In the genomic region with DNA sequence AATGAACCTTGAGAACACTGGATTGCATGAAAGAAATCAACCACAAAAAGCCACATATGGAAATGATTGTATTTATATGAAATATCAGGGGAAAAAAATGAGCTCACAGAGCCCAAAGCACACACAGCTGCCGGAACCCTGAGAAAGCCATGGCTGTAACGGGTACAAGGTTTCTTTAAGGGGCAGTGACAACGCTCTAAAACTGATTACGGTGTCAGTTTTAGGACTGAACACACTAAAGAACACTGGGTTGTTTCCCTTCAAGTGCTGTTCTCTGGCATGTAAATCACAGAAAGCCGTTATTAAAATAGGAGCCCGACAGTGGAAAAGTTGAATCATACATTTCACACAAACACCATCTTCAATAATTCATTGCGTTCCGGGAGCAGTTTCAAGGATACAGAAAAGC, we compare ENCODE assay signal across 14 mouse cellular contexts. TPM values are rescaled to one million over a fixed set of nuclear protein-coding genes. Genes with fewer than 3 reads are reported as not detected.
DNase-seq lines count a peak whose midpoint lies in the region; ATAC-seq and TF ChIP-seq lines count a peak whose summit lies in the region.
"Had no signal": no experiment of that assay in that cellular context is flagged by ENCODE, and none has a peak within 500 bp of the region (broad histone marks: within the 10 kb centered on the region; RNA-seq: fewer than 3 reads in every experiment).

No protein-coding gene starts in this region.

- no peaks in the 10 kb centered on the region for H3K27me3 ChIP-seq in kidney, adult 2 months (replicated peaks; ENCODE audit: control insufficient read depth, insufficient read depth, low read length)
- no peaks in the 10 kb centered on the region for H3K27me3 ChIP-seq in limb, embryonic 11.5 days (ENCODE audit: control insufficient read depth, insufficient read depth, low read length)

- peak; percentile 42 for DNase-seq in adrenal gland, adult 2 months
- DNase-seq in adrenal gland, postnatal 25 days, result no peak
- peak; percentile 37 for DNase-seq in kidney, adult 2 months
- no peak for DNase-seq in kidney, adult 11 months
- peak; percentile 39 for DNase-seq in 3T3-L1 (ENCODE audit: low read depth, low spot score)
- DNase-seq in limb, embryonic 11.5 days (ENCODE audit: low spot score), result no peak
- DNase-seq in left cerebral cortex, adult 11 months (ENCODE audit: low spot score), result no peak
- DNase-seq: cerebellum, adult 8-10 months; forebrain, postnatal 0 days; liver, postnatal 0 days had no signal

- no peaks in the 10 kb centered on the region for H3K36me3 ChIP-seq in kidney, adult 2 months (ENCODE audit: control insufficient read depth, insufficient read depth, low read length)
- no peaks in the 10 kb centered on the region for H3K36me3 ChIP-seq in limb, embryonic 11.5 days (ENCODE audit: control insufficient read depth, insufficient read depth, low read length)

- WGBS in kidney, adult 2 months, result 38% methylated on average over 8 of the region's 8 CpGs
- 55% methylated on average over 8 of the region's 8 CpGs for WGBS in limb, embryonic 11.5 days

- H3K9ac ChIP-seq in limb, embryonic 11.5 days (ENCODE audit: low read length), result no peak overlapping the region
- H3K9ac ChIP-seq: forebrain, postnatal 0 days; hindbrain, embryonic 14.5 days; liver, postnatal 0 days had no signal

- H3K4me1 ChIP-seq in kidney, adult 2 months (ENCODE audit: control insufficient read depth, insufficient read depth, low read length), result no peaks in the 10 kb centered on the region; the same call in 1 of the 2 replicates
- peaks cover 29% of the 10 kb centered on the region for H3K4me1 ChIP-seq in limb, embryonic 11.5 days (ENCODE audit: control insufficient read depth, insufficient read depth, low read length)

- no peak for TF ChIP-seq CTCF in kidney, adult 2 months (conservative IDR thresholded peaks at IDR 0.05; ENCODE audit: insufficient read depth, insufficient read length, low read depth, low read length)

- H3K9me3 ChIP-seq in limb, embryonic 11.5 days (ENCODE audit: control insufficient read depth, low read length), result no peaks in the 10 kb centered on the region

- no peak for TF ChIP-seq POLR2A in kidney, adult 2 months (IDR thresholded peaks at IDR 0.05; ENCODE audit: low read depth, low read length)

- H3K4me2 ChIP-seq in limb, embryonic 11.5 days (ENCODE audit: low read depth, severe bottlenecking), result no peak overlapping the region
- H3K4me2 ChIP-seq: hindbrain, embryonic 14.5 days had no signal

- H3K4me3 ChIP-seq in kidney, adult 2 months (ENCODE audit: insufficient read depth, low read depth, low read length), result no peak overlapping the region
- no peak overlapping the region for H3K4me3 ChIP-seq in limb, embryonic 11.5 days (ENCODE audit: low read depth, low read length)

- H3K27ac ChIP-seq in kidney, adult 2 months (ENCODE audit: insufficient read depth, low read depth, low read length), result peak overlapping the region; percentile 29; the same call in 1 of the 2 replicates
- no peak overlapping the region; the same call in 1 of the 2 replicates for H3K27ac ChIP-seq in limb, embryonic 11.5 days (replicated peaks; ENCODE audit: low read depth, low read length)
- H3K27ac ChIP-seq: hindbrain, embryonic 14.5 days had no signal

- ATAC-seq in limb, embryonic 11.5 days (ENCODE audit: insufficient number of reproducible peaks, low FRiP score, low TSS enrichment, low read depth), result 0 out of 2 replicates have a peak, but pooled peaks have one; percentile 13
- ATAC-seq in megakaryocyte progenitor cell, adult 5-6 weeks (replicated peaks; ENCODE audit: poor library complexity), result no peak
- ATAC-seq: forebrain, postnatal 0 days; liver, postnatal 0 days; midbrain, embryonic 16.5 days had no signal

RNA-seq across cellular contexts. Expression of gene Ror2, which starts 19.4 kb away (rescaled TPM):
- 1 to 10 TPM; 4.7 to 7.0 TPM for total RNA-seq in adrenal gland, adult 2 months (2021)
- polyA plus RNA-seq in adrenal gland, adult 2 months (2012; rRNA removed), result 10.0 and 11.8 TPM in 2 replicates
- total RNA-seq in adrenal gland, postnatal 25 days (2021), result 6.7 and 7.8 TPM in 2 replicates
- polyA plus RNA-seq in kidney, adult 2 months (2012; rRNA removed), result 3.7 and 6.0 TPM in 2 replicates
- polyA plus RNA-seq in limb, embryonic 11.5 days (2014; fragmentation: Nextera tagmentation; extraction: Ambion mirVana), result 17.8 and 21.1 TPM in 2 replicates
- total RNA-seq in megakaryocyte progenitor cell, adult 5-6 weeks (2015), result not detected in 2 replicates
- total RNA-seq in megakaryocyte progenitor cell, adult 5-6 weeks (2017), result 0.14 TPM in 1 of 2 replicates, not detected in the other
- total RNA-seq: neutrophil, adult 5-6 weeks had no signal

Comparison
In these comparisons a context has a peak if more than half of its experiments do, and no peak if none do; other contexts are left out.
1. DNase-seq: peak in adrenal gland, adult 2 months (single experiment), kidney, adult 2 months (single experiment) and 3T3-L1 (single experiment); none in adrenal gland, postnatal 25 days (single experiment), kidney, adult 11 months (single experiment), limb, embryonic 11.5 days (single experiment) and left cerebral cortex, adult 11 months (single experiment).